Mouse (Mus musculus): ENCODE data around the gene Ndufa13.
"Not testable (repeated sequence)": the region's sequence is repeated elsewhere in the genome, so short reads cannot be mapped to it uniquely, and the experiment has no call there.

Ndufa13 gene

DNA sequence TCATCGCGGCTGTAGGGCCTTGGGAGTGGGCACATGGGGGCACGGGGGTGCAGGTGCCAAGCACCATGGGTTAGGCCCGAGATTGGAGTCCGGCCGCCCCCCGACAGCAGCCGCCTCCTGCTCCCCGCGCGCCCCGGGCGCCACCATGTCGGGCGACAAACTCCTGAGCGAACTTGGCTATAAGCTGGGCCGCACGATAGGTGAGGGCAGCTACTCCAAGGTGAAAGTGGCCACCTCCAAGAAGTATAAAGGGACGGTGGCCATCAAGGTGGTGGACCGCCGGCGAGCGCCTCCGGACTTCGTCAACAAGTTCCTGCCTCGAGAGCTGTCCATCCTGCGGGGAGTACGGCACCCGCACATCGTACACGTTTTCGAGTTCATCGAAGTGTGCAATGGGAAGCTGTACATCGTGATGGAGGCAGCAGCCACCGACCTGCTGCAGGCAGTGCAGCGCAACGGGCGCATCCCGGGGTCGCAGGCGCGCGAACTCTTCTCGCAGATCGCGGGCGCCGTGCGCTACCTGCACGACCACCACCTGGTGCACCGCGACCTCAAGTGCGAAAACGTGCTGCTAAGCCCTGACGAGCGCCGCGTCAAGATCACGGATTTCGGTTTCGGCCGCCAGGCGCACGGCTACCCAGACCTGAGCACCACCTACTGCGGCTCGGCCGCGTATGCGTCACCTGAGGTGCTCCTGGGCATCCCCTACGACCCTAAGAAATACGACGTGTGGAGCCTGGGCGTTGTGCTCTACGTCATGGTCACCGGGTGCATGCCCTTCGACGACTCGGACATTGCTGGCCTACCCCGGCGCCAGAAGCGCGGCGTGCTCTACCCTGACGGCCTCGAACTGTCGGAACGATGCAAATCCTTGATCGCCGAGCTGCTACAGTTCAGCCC, at the start of gene Ndufa13, which contains the start of the genes Tssk6 and Yjefn3:
Ndufa13 (minus strand) TSS at position 396 of the 900 bp plus-strand sequence.
Tssk6 (plus strand) TSS at position 22 of the 900 bp plus-strand sequence.
Yjefn3 (minus strand) TSS at position 550 of the 900 bp plus-strand sequence.
- peak; percentile 56 to 58 for DNase-seq (ENCODE audit: low spot score in 2 of 2)

DNA sequence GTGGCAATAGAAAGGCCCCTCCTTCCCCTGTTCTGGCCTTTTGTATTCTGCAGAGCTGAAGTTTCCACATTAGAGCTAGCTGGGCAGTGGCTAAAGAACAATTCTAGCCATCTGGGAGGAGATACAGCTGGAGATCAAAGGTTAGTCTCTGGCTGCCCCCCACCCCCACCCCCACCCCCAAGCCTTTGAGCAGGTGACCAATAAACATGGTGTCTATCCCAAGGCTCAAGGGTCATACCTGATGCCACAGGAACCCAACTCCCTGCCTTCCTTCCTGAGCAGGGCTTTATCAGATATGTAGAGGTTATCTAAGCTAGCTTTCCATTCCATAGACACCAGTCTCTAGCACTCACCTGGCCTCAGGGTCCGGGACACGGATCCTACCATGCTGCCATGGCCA, 47.9 kb upstream of the Ndufa13 start:
- DNase-seq (ENCODE audit: low spot score in 2 of 2) = no peak

DNA sequence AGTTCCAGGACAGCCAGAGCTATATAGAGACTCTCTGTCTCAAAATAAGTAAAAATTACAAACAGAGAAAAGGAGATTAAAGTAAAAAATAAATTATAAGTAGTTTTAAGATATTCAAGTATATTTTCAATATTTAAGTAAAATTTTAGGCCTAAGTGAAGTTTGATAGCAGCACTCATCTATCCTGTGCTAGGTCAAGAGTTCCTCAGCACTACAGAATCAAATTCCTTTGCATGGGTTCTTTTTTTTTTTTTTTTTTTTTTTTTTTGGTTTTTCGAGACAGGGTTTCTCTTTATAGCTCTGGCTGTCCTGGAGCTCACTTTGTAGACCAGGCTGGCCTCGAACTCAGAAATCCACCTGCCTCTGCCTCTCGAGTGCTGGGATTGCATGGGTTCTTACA, 40.1 kb upstream of the Ndufa13 start:
- DNase-seq (ENCODE audit: low spot score in 2 of 2) = not testable (repeated sequence)

DNA sequence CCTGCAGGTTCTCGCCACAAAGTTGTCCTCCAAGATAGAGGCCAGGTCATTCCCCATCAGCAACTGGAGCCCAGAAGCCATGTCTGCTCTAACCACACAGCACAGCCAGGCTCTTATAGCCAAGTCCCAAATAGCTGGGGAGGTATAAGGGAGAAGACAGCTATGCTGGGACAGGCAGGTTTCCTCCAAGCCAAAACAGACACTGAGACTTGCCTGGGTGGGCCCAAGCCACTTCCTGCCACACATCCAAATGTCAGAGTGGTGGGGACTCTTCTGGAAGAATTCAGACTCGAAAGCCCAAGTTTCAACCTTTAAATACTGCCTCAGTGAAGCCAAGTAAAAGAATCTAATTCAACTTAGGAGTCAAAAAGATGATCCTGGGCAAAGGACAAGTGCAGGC, 38.0 kb upstream of the Ndufa13 start:
- DNase-seq (ENCODE audit: low spot score in 2 of 2) = no peak

DNA sequence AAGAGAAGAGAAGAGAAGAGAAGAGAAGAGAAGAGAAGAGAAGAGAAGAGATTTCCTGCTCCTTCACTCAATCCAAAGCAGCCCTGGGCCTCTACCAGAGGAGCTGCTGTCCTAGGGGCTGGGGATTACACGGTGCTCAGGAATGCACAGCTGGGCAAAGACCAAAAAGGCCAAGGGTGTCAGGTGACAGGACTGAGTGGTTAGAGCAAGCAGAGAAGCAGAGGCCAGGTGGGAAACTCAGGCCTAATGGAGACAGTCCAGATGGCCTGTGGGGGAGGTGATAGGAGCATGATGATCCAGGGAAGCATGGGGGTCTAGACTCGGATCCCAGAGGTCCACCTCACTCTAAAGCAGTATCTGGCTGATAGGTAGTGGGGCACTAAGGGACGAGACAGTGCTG, 37.3 kb upstream of the Ndufa13 start:
- no peak for DNase-seq (ENCODE audit: low spot score in 2 of 2)

DNA sequence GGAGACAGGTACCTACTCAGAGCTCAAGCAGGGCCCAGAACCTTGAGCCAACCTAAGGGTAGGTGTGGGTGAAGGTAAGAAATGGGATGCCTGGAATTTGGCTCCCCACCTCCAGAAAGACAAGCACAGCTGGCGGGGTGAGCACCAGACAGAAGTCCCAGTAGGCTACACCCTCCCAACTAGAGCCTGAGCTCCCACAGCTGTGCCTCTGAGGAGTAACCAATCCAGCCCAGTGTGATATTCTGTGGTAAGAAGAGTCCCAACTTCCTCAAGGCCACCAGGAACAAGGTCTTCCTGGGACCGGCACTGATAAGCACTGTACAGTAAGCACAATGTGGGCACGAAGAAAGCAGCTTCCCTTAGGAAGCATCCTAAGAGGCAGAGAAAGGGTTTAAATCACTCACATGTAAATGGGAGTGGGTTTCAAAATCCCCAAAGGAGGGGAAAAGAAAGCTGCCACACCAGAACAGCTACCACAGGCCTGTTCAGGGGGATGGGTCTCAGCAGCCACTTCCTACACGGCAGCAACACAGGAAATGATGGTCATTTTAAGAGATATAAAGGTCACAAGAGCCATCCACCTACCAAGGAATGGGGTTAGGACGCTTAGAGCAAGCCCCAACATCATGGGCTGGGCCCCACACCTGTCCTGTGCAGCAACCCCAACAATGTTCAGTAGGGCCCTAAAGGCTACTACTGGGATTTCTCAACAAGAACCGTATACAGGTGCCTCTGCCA, 36.1 kb upstream of the Ndufa13 start:
- DNase-seq (ENCODE audit: low spot score in 2 of 2) = no peak

DNA sequence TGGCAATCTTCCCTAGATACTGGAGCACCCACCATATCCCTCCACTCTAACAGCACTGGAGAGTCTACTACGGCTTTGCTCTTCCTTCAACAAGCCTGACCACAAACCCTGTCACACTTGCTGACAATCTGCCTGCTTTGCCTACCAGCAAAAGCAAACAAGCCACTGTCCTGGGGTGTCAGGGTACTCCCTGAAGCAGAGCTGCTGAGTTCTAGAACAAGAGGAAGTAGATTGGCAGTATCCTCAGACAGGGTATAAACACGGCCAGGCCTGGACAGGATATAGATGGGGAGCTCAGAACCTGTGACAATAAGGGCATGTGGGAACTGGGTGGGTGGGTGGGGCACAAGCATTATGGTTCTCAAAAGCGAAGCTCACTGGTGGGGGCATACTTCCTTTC, 35.1 kb upstream of the Ndufa13 start:
- no peak for DNase-seq (ENCODE audit: low spot score in 2 of 2)

DNA sequence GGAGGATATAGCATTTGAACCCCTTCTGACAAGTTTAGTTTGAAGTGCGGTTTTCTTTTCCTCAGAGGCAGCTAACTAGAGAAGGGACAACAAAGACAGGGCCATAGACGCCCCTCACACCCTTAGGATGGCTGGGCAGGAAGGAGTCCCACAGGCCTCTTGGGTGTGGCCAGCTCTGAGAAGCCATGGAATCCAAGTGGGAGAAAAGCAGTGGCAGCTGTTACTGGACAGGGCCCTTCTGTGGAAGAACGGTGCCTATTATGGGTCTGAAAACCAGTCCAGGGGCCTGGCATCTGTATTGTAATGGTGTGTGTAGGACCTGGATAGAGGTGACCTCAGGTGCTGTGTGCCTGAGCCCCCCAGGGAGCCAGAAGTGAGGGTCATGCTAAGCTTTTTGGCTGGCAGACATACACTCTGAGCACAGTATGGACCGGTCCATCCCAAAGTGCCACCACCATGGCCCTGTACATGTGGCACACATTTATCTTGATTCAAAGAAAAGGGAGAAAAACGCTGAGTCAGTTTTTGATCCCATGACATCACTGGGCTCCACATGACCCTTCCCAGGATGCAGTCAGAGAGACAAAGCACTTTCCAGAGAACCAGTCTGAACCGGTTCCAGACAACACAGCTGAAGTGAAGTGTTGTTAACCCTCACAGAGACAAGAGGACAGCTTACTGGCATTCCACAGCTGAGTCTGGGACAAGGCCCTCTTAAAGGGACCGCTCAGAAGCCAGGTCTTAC, 33.9 kb upstream of the Ndufa13 start:
- DNase-seq (ENCODE audit: low spot score in 2 of 2) = no peak

DNA sequence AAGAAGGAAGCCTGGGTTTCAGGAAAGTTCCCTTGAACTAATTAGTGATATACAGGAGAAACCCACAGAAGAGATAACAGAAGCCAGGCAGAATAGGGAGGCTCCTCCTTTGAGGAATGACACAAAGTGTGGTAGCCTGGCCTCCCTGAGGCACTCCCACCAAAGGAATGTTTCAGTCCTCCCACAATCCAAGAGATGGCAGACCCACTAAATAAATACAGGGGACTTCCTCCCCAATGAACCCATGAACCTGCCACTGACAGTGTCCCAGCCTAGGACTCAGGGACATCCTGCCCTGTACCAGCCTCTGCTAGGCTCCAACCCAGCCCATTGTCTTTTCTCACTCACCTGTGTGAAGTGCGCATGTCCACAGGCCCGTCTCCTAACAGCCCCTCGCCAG, 33.1 kb upstream of the Ndufa13 start:
- no peak for DNase-seq (ENCODE audit: low spot score in 2 of 2)

DNA sequence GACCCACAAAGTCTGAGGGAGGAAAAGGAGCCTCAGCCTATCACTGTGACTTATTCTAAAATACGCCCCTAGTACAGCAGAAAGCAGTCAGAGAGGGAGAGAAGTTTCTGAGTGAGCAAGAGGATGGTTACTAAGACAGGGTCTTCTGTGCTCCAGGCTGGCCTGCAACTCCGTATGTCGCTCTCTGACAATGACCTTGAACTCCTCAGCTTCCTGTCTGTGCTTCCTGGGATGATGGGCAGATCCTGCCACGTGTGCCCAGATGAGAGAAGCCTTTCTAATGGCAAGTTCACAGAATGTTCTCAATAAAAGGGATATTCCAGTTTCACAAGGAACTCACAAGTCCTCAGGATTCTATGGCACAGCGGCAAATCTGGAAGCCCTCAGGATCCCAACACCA, 32.2 kb upstream of the Ndufa13 start:
- no peak for DNase-seq (ENCODE audit: low spot score in 2 of 2)

DNA sequence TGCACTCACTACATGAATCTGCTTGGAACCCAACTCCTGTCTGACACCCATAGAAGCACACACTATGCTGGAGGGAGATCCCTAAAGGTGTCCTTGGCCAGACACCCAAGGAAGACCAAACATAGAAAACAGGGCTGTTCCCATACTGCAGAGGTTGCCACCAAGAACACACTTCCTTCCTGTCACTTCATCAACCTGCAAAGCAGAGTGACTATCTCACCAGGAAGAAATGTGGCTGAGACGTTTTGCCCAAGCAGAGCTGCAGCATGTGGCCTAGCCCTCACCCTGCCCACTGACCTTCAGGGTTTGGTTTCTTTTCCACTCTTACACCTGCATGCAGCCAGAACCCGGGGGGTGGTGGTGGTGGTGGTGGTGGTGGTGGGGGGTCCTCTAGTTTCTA, 31.5 kb upstream of the Ndufa13 start:
- no peak for DNase-seq (ENCODE audit: low spot score in 2 of 2)

DNA sequence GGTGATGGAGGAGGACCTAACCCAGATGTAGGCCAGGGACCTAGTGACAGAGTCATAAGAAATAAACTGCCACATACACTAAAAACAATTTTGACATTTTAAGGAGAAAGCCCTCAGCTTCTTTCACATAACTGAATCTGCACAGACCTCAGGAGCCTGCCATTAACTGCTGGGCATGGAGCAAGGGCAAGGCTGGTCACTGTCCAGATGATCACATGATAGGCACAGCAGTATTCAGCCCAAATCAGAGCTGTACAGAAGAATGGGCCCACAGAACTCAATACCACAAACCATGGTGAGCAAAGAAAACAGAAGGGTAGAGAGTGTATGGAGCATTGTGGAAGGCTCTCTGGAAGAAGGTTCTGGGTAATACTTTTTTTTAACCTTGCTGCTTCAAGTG, 24.5 kb upstream of the Ndufa13 start:
- no peak for DNase-seq (ENCODE audit: low spot score in 2 of 2)

DNA sequence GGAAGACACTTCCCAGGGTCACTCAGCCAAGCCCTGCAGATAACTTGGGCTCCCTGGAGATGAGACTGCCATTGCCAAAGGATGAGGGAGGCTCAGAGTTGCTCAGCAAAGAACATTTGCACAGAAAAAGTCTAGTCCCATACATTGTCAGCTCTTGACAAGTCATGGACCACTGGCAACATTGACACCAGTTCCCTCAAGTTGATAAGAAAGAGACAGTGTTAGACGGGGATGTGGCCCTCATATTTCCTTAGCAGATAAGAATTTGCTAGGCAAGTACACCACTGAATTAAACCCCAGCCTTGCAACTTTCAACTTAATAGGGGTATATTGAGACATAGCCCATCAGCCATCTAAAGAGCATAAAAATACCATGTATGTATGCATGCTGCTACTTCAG, 21.6 kb upstream of the Ndufa13 start:
- no peak for DNase-seq (ENCODE audit: low spot score in 2 of 2)

DNA sequence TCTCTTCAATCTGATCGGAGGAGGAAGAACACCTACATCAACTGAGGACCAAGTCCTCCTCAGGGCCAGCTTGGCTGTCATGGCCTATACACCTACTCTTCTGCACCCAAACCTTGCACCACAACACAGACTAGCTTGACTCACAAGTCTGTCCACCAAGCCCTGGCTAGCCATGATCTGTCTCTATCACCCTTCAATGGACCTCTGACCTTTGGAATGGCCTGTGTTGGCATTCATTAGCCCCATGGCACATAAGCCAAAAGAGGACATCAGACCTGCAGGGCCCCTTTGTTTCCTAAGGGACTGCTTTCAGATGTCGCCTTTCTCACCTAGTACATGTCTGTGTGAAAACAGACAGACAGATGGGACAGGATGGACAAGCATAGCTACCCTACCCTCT, 18.8 kb upstream of the Ndufa13 start:
- DNase-seq (ENCODE audit: low spot score in 2 of 2) = no peak

DNA sequence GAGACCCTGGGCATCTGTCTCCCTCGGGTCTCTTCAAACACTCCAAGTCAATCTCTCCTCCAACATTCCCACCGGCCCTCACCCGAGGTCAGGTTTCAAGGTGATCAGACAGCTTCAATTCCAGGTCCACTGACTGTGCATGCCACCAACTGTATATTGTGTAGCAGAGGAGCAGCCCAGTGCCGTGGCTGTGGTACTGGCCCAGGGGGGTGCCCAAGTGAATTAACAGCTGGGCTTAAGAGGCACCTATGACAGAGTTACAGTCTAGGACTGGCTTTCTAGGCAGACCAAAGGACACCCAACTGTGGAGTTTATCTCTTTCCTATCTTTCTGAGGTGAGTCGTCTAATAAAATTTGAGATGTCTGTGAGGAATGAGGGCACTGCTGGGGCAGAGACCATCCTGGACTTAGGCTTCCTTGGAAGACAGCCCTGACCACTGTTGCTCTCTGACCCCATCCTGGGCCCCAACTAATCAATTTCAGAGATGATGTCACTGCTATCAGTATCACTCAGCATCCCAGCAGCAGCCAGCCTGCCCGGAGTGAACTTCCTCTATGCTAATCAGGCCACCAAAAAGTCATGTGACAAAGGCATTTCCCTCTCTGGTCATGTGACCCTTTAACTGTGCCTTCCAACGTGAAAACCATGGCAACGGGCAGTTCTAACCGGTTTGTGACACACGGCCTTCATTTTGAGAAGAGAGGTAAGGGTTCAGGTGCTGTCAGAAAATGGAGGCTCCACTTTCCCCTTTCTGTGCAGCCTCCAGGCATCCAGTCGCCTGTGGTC, 17.7 kb upstream of the Ndufa13 start:
- DNase-seq (ENCODE audit: low spot score in 2 of 2) = peak in 1 of 2 experiments; percentile 67

DNA sequence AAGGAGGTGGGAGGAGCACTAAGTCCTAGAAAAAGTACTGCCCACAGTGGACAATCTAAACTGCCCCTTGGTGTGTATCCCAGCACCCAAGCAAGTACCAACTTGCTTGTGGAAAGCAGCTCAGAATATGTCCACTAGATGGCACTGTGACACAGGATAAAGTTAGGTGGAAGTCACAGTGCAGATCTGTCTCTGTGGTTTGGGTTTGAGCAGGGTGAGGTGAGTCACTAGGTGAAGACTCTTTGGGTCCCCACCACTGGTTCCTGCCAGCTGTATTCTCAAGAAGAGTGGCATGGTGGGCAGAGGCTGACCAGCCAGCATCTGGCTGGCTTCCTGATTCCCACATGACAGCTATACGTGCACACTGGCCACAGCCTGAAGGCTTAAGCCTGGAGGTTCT, 16.7 kb upstream of the Ndufa13 start:
- peak in 1 of 2 experiments; percentile 73 for DNase-seq (ENCODE audit: low spot score in 2 of 2)

DNA sequence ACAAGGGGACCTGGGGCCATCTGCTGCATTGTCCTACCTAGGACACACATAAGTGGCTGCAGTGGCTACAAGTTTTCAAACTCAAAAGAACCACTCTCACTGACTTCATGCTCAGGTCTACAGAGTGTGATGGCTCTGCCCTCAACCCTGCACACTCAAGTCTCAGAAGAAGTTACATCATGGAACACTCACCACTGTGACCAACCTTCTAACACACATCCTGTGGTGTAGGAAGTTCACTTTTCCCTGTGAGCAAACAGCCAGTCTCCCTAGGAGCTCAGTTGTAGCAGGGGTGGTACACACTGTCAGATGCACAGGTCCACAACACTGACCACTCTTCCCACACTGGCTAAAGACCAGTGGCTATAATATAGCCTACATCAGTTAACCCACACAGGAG, 16.1 kb upstream of the Ndufa13 start:
- no peak for DNase-seq (ENCODE audit: low spot score in 2 of 2)

DNA sequence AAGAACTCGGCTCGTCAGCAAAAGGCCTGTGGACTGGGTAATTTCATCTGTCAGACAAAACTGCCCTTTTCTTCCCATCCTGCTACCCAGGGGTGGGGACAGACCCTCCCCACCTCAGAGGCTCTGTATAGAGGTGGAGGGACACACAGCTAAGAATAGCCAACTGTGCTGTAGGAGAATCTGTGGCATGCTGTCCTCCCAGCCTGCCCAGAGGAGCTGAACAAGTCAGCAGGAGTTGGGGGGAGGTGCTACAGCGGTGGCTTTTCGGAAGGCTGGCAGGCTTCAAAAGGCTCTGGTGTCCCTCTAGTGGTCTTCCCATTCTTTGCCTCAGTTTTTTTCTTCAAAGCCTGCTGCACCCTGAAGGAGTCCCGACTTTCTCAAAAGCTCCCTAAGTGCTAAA, 13.4 kb upstream of the Ndufa13 start:
- DNase-seq (ENCODE audit: low spot score in 2 of 2) = no peak

DNA sequence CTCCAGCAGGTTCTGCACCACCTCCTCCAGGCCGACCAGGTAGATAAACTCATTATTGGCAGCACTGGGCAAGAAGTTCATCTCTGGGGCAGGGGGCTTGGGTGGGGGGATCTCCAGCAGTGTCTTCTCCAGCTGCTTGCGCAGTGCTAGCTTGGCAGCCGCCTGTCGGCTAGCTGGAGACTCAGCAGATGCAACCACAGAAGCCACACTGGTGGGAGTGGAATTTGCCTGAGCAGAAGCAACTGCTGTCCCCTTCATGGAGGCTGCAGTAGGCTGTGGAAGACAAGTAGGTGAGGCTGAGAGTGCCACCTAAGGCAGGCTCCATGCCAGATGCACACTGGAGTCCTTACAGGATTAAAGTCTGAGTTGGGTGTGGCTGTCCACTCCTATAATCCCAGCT, 12.2 kb upstream of the Ndufa13 start:
- DNase-seq (ENCODE audit: low spot score in 2 of 2) = no peak

DNA sequence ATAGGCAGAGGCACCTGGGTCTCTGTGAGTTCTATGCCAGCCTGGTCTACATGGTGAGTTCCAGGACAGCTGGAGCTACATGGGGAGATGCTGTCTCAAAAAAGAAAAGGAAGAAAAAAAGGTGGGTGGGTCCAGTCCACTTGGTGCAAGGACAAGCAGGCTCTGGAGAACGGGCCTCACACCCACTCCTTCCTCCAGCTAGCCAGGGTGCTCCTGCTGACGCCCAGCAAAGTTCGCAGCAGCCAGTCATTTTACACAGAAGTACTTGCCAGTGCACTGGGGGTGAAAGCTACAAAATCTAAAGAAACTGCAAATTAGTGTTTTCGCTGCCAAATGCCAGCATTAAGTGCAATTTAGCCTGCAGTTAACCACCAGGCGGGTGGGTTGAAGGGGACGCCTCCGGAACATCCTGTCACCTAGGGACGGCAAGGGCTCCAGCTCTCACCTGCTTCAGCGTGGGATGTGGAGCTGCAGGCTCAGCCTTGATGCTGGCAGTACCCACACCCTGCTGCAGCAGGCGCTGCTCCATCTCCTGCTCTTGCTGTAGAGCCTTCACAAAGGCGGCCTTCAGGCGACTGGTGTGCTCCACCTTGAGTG, 10.2 kb upstream of the Ndufa13 start:
- no peak for DNase-seq (ENCODE audit: low spot score in 2 of 2)

DNA sequence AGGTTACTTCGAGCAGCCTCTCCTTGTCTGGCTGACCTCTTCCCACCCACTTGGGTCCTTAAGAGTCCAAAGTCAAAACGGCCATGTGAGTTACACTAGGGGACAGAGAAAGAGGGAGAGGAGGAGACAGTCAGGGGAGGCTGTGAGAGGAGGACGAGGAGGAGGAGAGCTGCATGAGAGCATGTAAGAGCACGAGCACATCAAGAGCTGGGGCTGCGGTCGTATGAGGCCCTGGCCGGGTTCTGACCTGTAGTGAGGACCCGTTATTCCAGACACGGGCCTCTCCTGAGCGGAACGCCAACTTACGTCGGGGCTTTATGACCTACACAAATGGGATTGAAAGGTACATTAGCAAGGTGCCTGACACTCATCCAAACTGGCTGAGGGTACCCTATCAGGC, 9.6 kb upstream of the Ndufa13 start:
- DNase-seq (ENCODE audit: low spot score in 2 of 2) = no peak

Measured in frontal cortex, postnatal 10 days (tissue).